Mouse (Mus musculus) heart, adult 11 months (tissue): ENCODE results near the gene Myh9.
"Not testable (repeated sequence)": the region's sequence is repeated elsewhere in the genome, so short reads cannot be mapped to it uniquely, and the experiment has no call there.

ENCODE experiments used
- DNase-seq: peaks from one replicate; pipeline ENCODE4 v3.0.0; 2022

Myh9 gene

DNA sequence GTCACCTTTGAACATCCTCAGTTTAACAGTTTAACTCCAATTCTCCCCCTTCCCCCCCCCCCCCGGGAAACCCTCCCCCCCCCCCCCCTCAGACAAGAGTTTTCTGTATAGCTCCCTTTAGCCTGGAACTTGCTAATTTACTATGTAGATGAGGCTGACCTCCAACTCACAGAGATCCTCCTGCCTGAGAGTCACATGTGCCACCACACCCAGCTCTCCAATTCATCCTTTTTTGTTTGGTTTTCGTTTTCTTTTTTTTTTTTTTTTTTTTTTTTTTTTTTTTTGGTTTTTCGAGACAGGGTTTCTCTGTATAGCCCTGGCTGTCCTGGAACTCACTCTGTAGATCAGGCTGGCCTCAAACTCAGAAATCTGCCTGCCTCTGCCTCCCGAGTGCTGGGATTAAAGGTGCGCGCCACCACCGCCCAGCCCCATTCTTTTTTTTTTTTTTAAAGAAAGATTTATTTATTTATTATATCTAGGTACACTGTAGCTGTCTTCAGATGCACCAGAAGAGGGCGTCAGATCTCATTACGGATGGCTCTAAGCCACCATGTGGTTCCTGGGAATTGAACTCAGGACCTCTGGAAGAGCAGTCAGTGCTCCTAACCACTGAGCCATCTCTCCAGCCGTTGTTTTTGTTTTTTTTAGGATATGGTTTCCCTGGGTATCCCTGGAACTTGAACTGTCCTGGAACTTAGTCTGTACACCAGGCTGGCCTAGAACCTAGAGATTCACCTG lies 25.4 kb upstream of the Myh9 start:
- not testable (repeated sequence) for DNase-seq

DNA sequence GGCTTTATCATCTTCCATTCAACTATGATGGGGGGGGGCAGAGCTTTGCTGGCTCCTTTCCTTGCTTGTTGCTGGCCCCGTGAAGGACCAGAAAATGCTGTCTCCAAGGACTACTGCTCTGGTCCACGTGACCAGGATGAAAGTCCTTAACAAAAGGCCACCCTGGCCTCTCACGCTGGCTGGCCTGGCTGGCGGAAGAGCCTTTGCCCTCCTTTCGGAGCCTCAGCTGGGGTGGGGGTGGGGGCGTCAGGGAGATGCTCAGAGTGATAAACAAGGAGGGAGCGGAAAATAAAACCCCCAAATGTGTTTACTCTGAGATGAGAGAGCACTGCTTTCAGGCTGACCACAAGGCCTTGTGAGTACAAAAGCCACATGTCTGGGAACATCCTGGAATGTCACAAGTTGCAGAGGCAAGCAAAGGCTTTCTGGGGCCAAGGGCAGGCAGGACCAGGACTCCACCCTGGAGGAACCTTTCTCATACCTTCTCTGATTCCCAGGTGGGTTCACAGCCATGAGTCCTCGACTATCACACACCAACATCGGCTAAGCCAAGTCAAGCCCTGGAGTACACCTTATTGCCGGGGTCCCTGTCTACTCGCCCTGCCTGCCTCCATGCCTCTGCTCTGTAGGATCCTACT lies 24.7 kb upstream of the Myh9 start:
- no peak for DNase-seq

DNA sequence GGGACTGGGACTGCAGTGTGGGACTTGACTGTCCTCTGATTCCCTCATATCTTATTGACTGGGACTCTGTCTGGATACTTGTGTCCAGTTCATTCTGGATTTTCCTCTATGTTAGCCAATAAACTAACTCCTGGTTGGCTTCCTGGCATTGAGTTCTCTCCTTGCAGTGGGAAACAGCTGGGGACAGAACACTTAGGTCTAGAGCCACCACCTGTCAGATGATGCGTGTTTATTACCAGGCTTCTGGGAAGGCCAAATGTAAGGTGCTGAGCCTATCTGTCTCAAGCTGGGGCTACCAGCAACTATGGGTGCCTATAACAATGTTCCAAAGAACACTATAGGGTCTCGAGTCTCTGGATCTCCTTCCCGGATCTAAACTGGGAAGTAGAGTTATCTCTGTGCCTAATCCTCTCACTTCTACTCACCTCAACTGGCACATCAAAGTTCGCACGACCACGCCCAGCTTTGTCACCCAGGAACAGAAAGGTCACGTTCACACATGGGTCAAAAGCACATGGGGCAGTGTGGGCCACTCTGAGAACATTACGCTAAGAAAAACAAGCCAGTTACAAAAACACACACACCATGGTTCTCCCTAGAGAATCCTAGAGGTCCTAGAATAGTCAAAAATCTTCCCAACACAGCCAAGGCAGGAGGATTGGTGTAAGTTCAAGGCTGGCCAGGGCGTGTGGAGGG lies 22.2 kb upstream of the Myh9 start:
- DNase-seq, result no peak

DNA sequence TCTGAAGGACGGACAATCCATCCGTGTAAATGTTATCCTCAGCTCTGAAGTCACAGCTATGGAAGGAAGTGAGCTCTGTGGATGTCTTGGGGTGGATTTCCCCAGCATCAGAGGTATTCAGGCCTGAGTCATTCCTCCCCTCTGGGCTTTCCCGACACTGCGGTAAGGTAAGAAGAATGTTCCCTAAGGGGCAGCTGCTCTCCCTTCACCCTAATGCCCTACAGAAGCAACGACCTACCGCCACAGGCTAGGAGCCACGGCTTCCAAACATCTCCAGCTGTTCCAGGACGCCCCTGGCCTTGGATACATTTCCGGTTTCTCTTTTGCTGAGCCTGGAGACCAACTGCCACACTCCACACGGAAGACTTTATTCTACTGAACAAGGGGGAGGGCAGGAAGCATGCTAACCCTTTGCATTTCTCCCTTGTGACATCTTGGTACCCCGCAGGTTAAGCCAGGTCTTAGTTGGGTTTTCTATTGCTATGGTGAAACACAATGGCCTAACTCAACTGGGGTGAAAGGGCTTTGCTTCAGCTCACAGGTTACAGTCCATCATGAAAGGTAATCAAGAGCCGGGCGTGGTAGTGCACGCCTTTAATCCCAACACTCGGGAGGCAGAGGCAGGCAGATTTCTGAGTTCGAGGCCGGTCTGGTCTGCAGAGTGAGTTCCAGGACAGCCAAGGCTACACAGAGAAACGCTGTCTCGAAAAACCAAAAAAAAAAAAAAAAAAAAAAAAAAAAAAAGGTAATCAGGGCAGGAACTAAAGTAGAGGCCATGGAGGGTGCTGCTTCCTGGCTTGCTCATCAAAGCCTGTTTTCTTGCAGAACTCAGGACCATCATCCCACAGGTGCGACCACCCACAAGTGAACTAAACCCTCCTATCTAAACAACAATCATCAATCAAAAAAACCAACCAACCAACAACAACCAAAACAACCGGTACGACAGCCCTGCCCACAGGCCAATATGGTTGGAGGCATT lies 21.3 kb upstream of the Myh9 start:
- no peak for DNase-seq

DNA sequence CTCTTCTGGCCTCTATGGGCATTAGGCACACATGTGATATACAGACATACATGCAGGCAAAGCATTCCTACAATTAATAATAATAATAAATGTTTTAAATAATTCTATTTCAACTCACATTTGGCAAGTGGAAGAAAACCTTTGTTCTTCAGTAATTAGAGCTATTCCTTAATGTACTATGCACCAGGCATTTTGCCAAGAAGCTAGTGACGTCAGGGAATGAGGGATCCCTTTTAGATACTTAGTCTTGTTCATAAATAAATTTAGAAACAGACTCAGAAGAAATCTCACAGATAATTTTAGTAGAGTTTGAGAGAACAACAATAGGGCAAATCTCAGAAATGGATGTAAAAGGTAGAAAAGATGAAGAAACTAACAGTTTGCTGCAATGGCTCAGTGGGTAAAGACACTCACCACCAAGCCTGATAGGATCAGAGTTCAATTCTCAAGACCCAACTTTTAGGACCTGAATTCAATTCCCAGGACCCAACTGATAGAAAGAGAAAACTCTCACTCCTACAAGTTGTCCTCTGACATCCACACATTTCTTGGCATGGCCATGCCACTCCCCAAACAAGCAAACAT lies 18.2 kb upstream of the Myh9 start:
- no peak for DNase-seq

DNA sequence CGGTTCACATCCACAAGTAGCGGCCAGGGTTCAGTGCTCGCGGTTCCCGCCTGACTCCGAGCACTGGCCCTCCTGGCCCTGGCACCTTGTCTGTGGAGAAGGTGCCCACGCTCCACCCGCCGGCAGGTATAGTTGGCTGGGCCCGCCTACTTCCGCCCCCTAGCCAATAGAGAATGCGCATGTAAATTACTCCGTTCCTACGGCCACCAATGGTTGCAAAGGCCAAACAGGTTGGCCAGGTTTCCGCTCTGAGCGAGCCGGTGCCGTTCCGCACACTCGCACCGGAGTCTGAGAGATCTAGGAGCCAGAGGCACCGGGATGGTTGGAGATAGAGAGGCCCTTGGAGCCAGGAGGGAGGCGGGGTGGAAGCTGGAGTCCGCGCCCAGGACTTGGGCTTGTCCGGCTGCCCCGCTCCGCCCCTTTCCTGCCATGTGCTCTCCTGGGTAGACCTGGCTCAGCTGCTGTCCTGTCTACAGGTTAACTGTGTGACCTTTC lies 15.7 kb upstream of the Myh9 start:
- peak; percentile 96 for DNase-seq

DNA sequence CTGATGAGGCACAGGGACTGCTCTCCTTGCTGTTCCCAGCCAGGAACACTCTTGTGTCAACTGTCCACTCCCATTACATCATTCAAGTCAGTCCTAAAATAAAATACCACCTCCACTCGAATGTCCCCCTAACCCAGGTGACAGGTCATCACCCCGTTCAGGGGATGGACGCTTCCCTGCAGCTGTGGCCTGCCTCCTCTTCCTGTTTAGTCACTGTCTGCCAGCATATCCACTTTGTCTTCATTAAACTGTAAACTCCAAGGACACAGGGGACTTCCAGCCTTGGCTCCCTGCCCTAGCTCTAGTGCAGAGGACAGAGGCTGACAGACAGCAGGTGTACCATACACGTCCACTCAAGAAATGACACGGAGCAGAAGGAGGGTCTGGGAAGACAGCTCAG lies 14.6 kb upstream of the Myh9 start:
- DNase-seq, result peak; percentile 97

DNA sequence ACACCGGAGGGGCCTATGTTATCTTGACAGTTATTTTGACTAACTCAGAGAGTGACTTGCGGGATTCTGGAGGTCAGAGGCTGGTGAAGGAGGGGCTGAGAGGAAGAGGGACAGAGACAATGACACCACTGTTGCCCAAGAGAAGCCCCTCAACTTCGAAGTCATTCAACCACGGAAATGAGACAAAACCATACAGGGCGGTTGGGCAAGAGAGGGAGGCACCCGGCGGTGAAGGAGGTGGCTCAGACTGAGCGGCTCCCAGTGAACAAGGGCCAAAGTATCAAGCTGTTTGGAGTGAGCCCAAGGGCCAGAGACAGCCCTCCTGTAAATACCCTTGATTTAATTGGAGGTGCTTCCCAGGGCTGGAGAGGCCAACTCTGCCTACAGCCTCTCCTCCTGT lies 13.3 kb upstream of the Myh9 start:
- DNase-seq, result no peak

DNA sequence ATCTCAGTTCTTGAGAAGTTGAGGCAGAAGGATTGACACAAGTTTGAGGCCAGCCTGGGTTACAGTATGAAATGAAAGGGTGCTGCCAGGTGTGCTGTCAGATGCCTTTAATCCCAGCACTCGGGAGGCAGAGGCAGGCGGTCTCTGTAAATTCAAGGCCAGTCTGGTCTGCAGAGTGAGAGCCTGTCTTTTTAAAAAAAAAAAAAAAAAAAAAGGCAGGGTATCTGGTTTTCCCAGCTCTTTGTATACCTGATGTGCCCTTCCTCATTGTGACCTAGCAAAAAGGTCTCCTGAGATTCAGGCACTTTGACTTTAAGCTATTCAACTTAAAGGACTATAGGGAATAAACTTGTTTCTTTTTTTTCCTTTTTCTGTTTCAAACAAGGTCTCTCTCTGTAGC lies 10.0 kb upstream of the Myh9 start:
- no peak for DNase-seq

DNA sequence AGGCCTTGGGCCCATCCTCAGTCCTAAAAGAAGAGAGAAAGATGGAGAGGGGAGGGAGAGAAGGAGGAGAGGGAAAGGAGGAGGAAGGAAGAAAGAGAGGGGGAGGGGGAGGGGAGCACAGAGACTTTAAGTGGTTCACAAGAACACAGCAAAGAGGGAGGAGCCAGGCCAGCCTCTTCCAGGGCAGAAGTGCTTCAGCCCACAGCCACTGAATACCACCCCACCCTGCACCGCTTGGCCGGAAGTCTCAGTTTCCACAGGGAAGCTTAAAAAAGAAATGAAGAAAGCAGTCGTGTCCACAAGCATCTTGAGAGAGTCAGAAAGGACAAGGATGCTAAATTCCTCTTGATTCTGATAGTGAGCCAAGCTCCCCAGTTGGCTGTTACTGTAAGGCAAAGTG lies 9.2 kb upstream of the Myh9 start:
- peak; percentile 96 for DNase-seq

DNA sequence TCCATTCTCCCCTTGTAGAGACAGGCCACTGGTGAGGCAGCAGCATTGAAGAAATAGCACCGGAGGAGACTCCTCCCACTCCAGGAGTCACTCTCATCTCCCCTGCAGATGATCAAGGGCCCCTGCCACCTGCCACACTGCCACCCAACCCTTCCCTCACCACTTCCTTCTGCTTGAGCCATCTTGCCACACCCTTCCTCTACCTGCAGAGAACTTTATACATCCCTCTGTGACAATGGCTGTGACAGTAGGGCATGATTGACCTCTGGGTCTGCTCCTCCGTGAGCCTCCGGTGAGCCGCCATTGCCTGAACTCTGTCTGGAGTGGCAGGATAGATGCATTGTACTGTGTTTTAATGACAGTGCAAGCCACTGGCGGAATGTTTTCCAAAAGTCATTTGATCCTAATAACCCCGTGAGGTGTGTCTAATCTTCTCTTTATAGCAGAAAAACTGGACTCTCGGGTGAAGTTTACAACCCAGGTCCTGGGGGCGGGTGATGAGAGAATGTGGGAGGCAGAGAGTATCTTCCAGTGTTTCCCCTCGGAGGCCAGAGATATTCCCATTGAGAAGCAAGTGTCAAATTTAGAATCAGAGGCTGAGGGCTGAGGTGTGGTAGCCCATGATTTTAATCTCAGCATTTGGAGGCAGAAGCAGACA lies 7.7 kb upstream of the Myh9 start:
- peak; percentile 86 for DNase-seq

DNA sequence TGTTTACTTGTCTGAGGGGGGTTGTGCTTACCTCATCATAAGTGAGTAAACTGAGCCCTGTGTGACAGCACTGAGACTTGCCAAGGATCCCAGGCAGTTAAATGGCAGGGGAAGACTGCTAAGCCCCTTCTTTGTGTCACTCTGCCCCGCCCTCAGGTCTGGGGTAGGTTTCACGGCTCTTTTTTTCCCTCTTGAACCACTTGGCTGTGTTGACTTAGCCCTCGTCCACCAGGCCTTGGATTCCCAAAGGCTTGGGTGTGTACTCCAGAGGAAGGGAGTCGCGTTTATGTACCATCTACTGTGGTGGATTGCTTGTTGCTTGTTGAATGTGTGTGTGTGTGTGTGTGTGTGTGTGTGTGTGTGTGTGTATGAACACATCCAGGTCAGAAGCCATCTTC lies 7.1 kb upstream of the Myh9 start:
- DNase-seq, result no peak

DNA sequence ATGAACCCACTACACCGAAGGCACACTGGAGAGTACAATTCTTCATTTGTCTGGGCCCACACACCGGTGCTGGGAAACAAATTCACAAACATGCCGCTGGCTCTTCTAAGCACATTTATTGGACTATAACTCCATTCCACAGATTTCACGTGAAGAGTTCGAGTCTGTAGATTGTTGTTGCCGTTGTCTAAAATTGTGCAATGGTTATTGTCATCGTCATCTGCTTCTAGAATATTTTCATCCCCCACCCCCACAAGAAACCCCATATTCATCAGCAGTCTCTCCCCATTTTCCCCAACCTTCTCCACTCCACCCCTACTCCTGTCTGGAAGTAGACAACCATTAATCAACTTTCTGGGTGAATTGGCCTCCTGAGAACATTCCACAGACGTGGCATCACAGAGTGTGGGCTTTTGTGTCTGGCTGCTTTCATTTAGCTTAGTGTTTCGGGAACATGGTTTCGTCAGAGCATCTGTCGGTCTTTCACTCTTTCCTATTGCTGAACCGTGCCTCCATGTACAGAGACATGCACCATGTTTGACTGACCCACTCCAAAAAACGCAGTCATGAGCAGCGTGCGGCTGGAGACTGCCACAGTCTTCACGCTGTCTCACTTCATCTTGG lies 6.6 kb upstream of the Myh9 start:
- no peak for DNase-seq

DNA sequence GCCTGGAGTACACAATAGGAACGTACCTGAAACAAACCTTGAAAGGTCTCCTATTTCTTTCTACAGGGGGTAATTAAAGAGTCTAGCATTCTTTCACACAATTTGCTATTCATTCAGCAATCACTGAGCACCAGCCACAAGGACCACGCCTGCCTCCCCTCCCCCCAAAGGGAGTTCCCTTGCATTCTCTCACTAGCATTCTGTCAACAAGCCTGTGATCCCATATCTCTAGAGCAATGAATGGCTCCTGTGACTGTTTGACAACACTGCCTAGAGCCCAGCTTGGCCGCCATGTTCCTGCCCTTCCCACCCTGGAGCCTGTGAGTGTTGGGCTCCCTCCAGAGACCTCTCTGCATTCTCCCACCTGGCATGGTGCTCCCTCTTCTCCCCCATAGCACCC lies 5.9 kb upstream of the Myh9 start:
- DNase-seq, result no peak

DNA sequence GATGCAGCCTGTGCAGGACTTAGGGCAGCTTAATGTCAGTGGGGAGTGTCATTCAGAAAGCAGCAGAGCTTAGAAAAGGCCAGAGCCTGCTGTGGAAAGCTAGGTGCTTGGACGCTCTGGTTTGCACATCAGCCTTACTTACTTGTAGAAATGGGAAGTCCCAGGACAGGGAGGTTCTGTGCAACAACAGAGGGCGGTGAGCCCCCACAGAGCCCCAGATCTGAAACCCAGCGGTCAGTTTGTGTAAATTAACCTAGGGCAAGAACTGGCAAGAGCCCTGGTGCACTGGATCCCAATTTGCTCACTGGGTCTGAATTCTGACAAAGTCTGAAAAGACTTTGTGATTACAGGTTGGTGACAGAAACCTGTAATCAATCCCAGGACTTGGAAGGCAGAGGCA lies 5.1 kb upstream of the Myh9 start:
- DNase-seq, result no peak

DNA sequence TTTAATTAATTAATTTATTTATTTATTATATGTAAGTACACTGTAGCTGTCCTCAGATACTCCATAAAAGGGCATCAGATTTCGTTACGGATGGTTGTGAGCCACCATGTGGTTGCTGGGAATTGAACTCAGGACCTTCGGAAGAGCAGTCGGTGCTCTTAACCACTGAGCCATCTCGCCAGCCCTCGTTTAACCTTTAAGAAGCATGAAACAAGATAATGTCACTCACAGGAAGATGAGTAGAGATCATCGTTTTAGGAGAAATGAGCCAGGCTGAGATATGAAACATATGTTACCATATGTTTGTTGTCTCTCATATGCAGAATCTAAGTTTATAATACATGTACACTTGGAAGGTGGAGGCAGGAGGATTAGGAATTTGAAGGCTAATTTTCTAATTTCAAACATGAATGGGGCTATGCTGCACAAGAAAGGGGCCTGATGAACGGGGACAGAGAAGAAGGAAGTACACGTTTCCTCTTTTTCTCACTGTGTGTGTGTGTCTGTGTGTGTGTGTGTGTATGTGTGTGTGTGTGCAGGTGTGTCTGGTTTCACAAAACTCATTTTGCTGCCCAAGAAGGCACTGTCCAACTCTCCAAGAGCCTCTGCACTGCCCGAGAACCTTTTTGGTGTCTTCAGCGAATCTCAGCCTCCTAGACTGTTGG lies 4.1 kb upstream of the Myh9 start:
- not testable (repeated sequence) for DNase-seq

DNA sequence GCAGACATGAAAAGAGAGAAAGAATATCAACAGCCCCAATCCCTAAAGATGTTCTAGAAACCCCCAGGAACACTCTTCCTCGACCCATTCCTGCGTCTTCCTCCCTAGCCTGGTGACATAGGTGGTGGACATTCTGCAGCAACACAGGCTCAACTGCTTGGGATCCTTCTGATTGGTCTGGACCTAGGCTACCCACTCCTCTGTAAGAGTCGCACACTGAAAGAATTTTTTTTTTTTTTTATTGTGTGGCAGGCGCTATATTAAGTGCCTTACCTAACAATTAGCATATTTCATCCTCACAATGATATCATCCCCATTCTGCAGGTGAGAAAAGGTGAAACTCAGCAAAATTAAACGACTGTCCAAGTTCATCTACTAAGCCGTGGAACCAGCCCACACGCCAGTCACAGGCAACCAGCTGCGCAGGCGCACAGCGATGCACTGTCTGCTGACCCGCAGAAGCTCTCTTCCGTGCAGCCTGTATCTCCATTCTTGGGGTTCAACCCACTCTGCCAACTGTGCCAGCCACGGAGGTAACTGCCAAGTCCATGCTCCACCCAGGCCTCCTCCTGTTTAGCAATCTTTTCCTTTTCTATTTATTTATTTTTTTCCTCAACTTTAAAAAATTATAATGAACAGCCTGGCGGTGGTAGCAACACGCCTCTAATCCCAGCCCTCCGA lies 3.1 kb upstream of the Myh9 start:
- DNase-seq, result peak; percentile 93

DNA sequence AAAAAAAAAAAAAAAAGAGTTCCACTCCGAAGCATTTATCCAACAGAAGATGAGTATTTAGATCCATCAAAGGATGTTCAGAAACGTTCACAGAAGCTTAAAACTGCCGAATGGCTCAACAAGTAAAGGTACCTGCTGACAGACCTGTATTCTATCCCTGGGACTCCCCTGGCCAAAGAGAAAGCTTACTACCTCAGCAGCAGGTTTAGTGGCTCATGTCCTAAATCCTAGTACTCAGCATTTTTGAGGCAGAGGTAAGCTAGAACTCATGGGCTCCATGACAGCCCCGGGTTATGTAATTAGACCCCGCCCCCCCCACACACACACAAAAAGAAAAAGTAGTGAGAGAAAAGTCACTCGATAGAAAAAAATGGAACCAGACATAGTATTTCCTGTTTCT lies 2.1 kb upstream of the Myh9 start:
- DNase-seq, result peak; percentile 87

DNA sequence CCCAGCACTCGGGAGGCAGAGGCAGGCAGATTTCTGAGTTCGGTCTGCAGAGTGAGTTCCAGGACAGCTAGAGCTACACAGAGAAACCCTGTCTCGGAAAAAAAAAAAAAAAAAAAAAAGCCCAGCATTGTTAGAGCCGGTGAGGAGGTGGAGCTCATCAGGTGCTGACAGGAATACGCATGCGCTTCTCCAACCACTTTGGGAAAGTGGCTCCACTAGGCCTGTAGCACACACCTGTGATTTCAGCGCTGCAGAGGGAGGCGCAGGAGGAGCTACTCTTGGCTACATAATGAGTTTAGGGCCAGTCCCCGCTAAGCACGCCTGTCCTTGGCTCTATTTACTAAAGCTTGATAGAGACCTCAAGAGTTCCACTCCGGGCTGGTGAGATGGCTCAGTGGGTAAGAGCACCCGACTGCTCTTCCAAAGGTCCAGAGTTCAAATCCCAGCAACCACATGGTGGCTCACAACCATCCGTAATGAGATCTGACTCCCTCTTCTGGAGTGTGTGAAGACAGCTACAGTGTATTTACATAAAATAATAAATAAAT lies 1.6 kb upstream of the Myh9 start:
- peak; percentile 89 for DNase-seq

DNA sequence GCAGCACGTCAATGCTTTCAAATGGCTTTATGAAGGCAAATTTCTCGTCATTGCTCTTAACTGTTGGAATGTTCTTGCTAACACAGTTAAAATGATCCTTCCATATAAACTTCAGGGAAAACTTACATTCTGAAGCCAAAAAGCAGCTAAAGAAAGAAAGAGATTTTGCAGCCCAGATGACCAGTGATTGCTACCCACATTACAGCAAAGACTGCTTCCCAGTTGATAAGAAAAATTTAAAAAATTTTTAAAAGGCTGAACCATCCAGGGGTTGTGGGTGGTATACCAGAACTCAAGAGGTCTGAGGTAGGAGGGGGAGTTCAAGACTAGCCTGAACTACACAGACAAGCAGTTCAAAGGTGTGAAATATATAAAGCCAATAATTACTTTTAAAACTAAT lies 1.1 kb upstream of the Myh9 start:
- DNase-seq, result no peak
